Mouse (Mus musculus) liver, embryonic 11.5 days (tissue): ENCODE measurements around the gene Htt. TPM values are rescaled to one million over a fixed set of nuclear protein-coding genes. Genes with fewer than 3 reads are reported as not detected.

Experiments used
- ATAC-seq: fragments of 200-750 bp; cut with Nextera tagmentation; replicated peaks from 2 replicates; pipeline ENCODE4 v1.8.0; 2017; ENCODE audit warnings: moderate number of reproducible peaks, mild to moderate bottlenecking, moderate TSS enrichment, moderate library complexity; ENCODE audit not compliant: low FRiP score
- DNase-seq: peaks from one replicate; pipeline ENCODE4 v3.0.0-alpha.2; 2017; ENCODE audit warnings: low spot score
- H3K27ac ChIP-seq: fragments of 300-500 bp; sonication (generic); 2 replicates; pipeline ENCODE4 v1.5.1; 2014; ENCODE audit warnings: mild to moderate bottlenecking, low read depth, low read length, control low read depth
- H3K27me3 ChIP-seq: fragments of 300-500 bp; sonication (generic); replicated peaks from 2 replicates; pipeline ENCODE4 v1.6.1; 2014; ENCODE audit warnings: low read length, mixed read lengths; ENCODE audit not compliant: control insufficient read depth, insufficient read depth
- H3K36me3 ChIP-seq: fragments of 300-500 bp; sonication (generic); 2 replicates; pipeline ENCODE4 v1.6.1; 2014; ENCODE audit warnings: mild to moderate bottlenecking, low read length, moderate library complexity, mixed read lengths; ENCODE audit not compliant: control insufficient read depth, insufficient read depth
- H3K4me1 ChIP-seq: fragments of 300-500 bp; sonication (generic); replicated peaks from 2 replicates; pipeline ENCODE4 v1.6.1; 2014; ENCODE audit warnings: low read length, mixed read lengths; ENCODE audit not compliant: control insufficient read depth, insufficient read depth
- H3K4me2 ChIP-seq: fragments of 300-500 bp; sonication (generic); 2 replicates; pipeline ENCODE4 v1.6.1; 2014; ENCODE audit warnings: mild to moderate bottlenecking, control low read depth, moderate library complexity
- H3K4me3 ChIP-seq: fragments of 300-500 bp; sonication (generic); 2 replicates; pipeline ENCODE4 v1.5.1; 2014; ENCODE audit warnings: low read depth, low read length, control low read depth
- H3K9ac ChIP-seq: fragments of 300-500 bp; sonication (generic); 2 replicates; pipeline ENCODE4 v1.6.1; 2014; ENCODE audit warnings: low read depth, low read length, control low read depth
- H3K9me3 ChIP-seq: fragments of 300-500 bp; sonication (generic); 2 replicates; pipeline ENCODE4 v1.6.1; 2016; ENCODE audit warnings: low read length, inconsistent platforms, mixed read lengths; ENCODE audit not compliant: control insufficient read depth
- WGBS: fragments of 180-500 bp; shearing (Covaris S2); extraction: QIAGEN DNeasy Blood & Tissue Kit; methylation state at CpG from one replicate; pipeline ENCODE4 v1.1.7; 2014; 5-methylcytosine and 5-hydroxymethylcytosine counted together
- polyA plus RNA-seq: library from polyadenylated mRNA; unstranded; fragments of >200 nt; fragmentation: Nextera tagmentation; extraction: Ambion mirVana; gene quantifications from 2 replicates; pipeline ENCODE4 v1.2.1, GENCODE M21; 2014

Htt gene
- polyA plus RNA-seq, 1 experiment from 2014 or later = 18.9 TPM

DNA sequence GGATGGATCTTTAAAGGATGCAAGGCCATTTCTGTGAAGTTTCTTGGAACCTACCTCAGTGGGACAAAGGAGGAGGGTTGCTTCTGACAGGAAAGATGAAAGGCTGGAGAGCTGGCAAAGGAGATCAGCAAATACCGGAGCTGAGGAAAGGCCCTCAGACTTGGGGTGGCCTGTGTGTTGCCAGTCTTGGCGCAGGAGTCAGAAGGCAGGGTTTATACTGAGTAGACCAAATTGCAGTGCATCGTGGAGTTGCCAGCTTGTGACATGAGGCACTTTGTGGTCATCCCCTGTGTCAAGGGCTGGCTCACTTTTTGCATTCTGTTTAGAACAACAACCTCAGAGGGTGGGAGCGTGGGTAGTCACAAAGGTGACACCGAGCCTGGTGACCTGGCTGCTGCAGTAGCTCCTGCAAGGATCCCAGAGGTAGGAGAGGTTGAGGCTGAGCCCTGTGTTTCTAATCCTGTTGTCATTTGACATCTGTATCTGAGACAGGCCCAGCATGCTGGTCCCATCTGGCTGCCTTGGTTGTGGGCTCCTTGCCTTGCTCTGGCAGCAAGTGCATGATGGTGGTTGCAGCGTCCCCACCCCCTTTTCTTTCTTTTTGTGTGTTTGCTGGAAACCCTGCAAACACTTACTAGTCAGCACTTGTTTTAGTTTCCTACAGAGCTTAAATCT is 189.1 kb downstream of the Htt start:
- WGBS = 89% methylated on average over 6 of the region's 6 CpGs
- peaks cover 4% of the 10 kb centered on the region; the same call in 1 of the 2 replicates for H3K9me3 ChIP-seq
- peak overlapping the region; percentile 22; the same call in 1 of the 2 replicates for H3K27ac ChIP-seq
- no peaks in the 10 kb centered on the region for H3K27me3 ChIP-seq
- no peak for ATAC-seq
- peak overlapping the region; percentile 92 for H3K4me3 ChIP-seq
- H3K36me3 ChIP-seq = peaks cover 5% of the 10 kb centered on the region; the same call in 1 of the 2 replicates
- H3K9ac ChIP-seq = peak overlapping the region; percentile 97; the same call in 1 of the 2 replicates
- no peak for DNase-seq
- H3K4me2 ChIP-seq = peak overlapping the region; percentile 93
- H3K4me1 ChIP-seq = peaks cover 20% of the 10 kb centered on the region

- H3K27me3 ChIP-seq = no peaks in the 10 kb centered on the region
- no peak for DNase-seq
- H3K36me3 ChIP-seq = peaks cover 5% of the 10 kb centered on the region; the same call in 1 of the 2 replicates
- H3K9me3 ChIP-seq = peaks cover 4% of the 10 kb centered on the region; the same call in 1 of the 2 replicates
- H3K27ac ChIP-seq = no peak overlapping the region
- peak overlapping the region; percentile 93; the same call in 1 of the 2 replicates for H3K4me2 ChIP-seq
- no peak for ATAC-seq
- peaks cover 26% of the 10 kb centered on the region for H3K4me1 ChIP-seq
- H3K4me3 ChIP-seq = no peak overlapping the region
- WGBS = 91% methylated on average over 8 of the region's 8 CpGs
- no peak overlapping the region for H3K9ac ChIP-seq
These were observed 189.8 kb downstream of the Htt start for GRCm38 (mm10) chr5:34951161-34951834.

DNA sequence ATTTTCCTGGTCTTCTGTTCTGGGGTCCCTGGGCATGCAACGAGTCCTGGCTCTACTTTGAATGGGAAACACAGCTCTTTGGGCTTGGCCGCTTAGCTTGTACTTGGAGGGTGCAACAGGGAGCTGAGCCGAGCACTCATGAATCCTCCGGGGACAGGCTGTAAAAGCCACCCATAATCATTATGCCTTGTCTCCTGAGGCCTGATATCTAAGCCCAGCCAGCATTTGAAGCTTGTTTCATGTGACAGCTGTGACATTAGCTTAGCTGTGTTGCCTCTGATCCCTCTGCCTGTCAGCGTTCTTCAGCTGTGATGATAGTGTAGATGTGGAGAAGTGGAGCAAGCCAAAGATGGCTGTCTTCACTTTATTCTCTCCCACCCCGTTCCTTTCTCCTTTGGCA is 193.0 kb downstream of the Htt start:
- no peak overlapping the region for H3K9ac ChIP-seq
- WGBS = 73% methylated on average over 6 of the region's 6 CpGs
- ATAC-seq = no peak

GRCm38 (mm10) chr5:34955630-34956029 is 194.1 kb downstream of the Htt start:
- Histone ChIP-seq H3K36me3 (peaks cover 7% of the 10 kb centered on the region; the same call in 1 of the 2 replicates), H3K4me3 (no peak overlapping the region), H3K9me3 (peaks cover 4% of the 10 kb centered on the region; the same call in 1 of the 2 replicates), H3K27me3 (no peaks in the 10 kb centered on the region), H3K4me2 (no peak overlapping the region), H3K4me1 (peaks cover 43% of the 10 kb centered on the region), H3K9ac (no peak overlapping the region), H3K27ac (no peak overlapping the region)
- WGBS = 42% methylated on average over 5 of the region's 5 CpGs
- DNase-seq (no peak), ATAC-seq (no peak)

More for the DNA sequence above, 193.0 kb downstream of the Htt start:
- H3K27ac ChIP-seq = no peak overlapping the region
- no peaks in the 10 kb centered on the region for H3K27me3 ChIP-seq
- peaks cover 4% of the 10 kb centered on the region; the same call in 1 of the 2 replicates for H3K9me3 ChIP-seq
- peaks cover 7% of the 10 kb centered on the region; the same call in 1 of the 2 replicates for H3K36me3 ChIP-seq
- no peak overlapping the region for H3K4me3 ChIP-seq
- H3K4me2 ChIP-seq = no peak overlapping the region
- DNase-seq = no peak
- H3K4me1 ChIP-seq = peaks cover 40% of the 10 kb centered on the region

DNA sequence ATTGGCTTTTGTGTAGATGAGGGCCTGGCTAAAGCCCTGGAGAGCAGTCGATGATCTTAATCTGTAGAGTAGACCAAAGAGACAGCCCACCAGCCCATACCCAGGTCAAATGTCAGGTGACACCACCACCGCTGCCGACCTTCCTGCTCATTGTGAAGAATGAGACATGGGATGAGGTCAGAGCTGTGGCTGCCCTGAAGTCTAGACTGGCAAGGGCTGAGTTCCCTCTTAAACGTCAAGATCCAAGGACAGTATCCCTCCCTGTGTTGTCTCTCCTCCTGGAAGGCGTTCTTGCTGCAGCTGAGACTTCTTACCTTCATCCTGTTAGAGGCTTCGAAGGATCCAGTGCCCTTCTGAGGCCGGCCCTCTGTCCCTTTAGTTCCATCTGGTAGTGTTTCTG is 194.6 kb downstream of the Htt start:
- no peaks in the 10 kb centered on the region for H3K27me3 ChIP-seq
- peaks cover 45% of the 10 kb centered on the region for H3K4me1 ChIP-seq
- H3K9ac ChIP-seq = no peak overlapping the region
- peaks cover 7% of the 10 kb centered on the region; the same call in 1 of the 2 replicates for H3K36me3 ChIP-seq
- H3K9me3 ChIP-seq = peaks cover 4% of the 10 kb centered on the region; the same call in 1 of the 2 replicates
- DNase-seq (no peak), ATAC-seq (no peak)
- no peak overlapping the region for H3K4me3 ChIP-seq
- 75% methylated on average over 7 of the region's 7 CpGs for WGBS
- H3K4me2 ChIP-seq = no peak overlapping the region
- H3K27ac ChIP-seq = no peak overlapping the region

DNA sequence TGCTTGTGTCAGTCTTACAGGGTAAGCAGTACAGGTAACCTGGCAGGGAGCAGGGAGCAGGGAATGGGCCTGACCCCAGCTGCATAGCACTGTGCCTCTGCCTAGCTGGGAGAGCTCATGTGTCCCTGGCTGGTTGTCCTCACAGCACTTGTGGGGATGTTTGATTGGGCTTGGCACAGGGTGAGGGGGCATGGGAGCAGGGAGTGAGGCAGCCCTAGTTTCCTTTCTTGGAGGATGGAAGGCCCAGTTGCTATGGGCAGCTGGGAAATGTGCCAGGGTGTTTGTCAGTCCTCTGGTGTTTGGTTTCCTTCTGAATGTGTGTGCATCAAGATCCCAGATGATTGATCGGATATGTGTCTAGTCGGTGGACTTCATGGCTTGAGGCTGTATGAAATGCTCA is 195.5 kb downstream of the Htt start:
- H3K4me1 ChIP-seq = peaks cover 52% of the 10 kb centered on the region
- H3K9me3 ChIP-seq = peaks cover 4% of the 10 kb centered on the region; the same call in 1 of the 2 replicates
- no peak overlapping the region for H3K27ac ChIP-seq
- WGBS = 81% methylated on average over 2 of the region's 2 CpGs
- H3K36me3 ChIP-seq = peaks cover 7% of the 10 kb centered on the region; the same call in 1 of the 2 replicates
- no peak overlapping the region for H3K4me2 ChIP-seq
- H3K9ac ChIP-seq = no peak overlapping the region
- ATAC-seq (no peak), DNase-seq (no peak)
- no peaks in the 10 kb centered on the region for H3K27me3 ChIP-seq
- no peak overlapping the region for H3K4me3 ChIP-seq

DNA sequence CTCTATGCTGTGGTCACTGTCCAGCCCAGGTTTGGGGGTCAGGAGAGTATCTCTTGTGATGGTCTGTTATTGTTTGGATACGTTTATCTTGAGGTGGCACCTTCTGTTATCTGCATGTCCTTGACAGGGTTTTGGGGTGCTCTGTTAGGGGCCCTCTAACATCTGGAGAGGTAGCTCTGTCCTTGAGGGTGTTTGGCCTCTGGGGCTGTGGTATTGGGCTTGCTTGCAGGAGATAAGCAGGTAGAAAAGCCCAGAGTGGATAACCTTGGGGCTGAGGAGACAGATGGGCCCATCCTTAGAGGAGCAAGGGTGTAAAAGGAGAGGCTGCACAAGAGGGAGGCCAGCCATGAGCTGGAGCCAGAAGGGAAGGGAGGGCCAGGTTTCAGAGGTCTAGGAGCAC is 198.5 kb downstream of the Htt start:
- Histone ChIP-seq H3K4me3 (no peak overlapping the region), H3K36me3 (0 out of 2 replicates have a peak, but pooled peaks cover 2% of the 10 kb centered on the region), H3K27me3 (no peaks in the 10 kb centered on the region), H3K27ac (peak overlapping the region; percentile 80), H3K4me2 (peak overlapping the region; percentile 42; the same call in 1 of the 2 replicates), H3K9ac (0 out of 2 replicates have a peak overlapping the region, but pooled peaks have one; percentile 2), H3K9me3 (no peaks in the 10 kb centered on the region), H3K4me1 (peaks cover 48% of the 10 kb centered on the region)
- DNase-seq = peak; percentile 43
- WGBS = 37% methylated on average over 1 of the region's 1 CpGs
- ATAC-seq = peak; percentile 98
